Mouse (Mus musculus) spleen, adult 2 months (tissue): ENCODE measurements around the gene Rnase4. TPM values are rescaled to one million over a fixed set of nuclear protein-coding genes. Genes with fewer than 3 reads are reported as not detected.

Experiments used
- DNase-seq, 2 experiments: peaks; one replicate each; pipeline versions ENCODE4 v3.0.0 to v3.0.0-alpha.2; 2012 to 2021; ENCODE audit warnings: low spot score in 2 of 2, low read depth in 1 of 2
- H3K27ac ChIP-seq: fragments of 200-500 bp; 2 replicates; pipeline ENCODE4 v1.5.1; 2012; ENCODE audit warnings: low read length, inconsistent platforms; ENCODE audit not compliant: insufficient read depth
- H3K27me3 ChIP-seq: fragments of 200-500 bp; 2 replicates; pipeline ENCODE4 v1.6.1; 2012; ENCODE audit warnings: mild to moderate bottlenecking, moderate library complexity, low read length, inconsistent platforms; ENCODE audit not compliant: control insufficient read depth, insufficient read depth
- H3K36me3 ChIP-seq: fragments of 200-500 bp; 2 replicates; pipeline ENCODE4 v1.6.1; 2012; ENCODE audit warnings: mild to moderate bottlenecking, low read length, inconsistent platforms; ENCODE audit not compliant: control insufficient read depth, insufficient read depth
- H3K4me1 ChIP-seq: fragments of 200-500 bp; 2 replicates; pipeline ENCODE4 v1.6.1; 2011; ENCODE audit warnings: inconsistent platforms; ENCODE audit not compliant: control insufficient read depth, insufficient read depth, insufficient read length
- H3K4me3 ChIP-seq: fragments of 200-500 bp; 2 replicates; pipeline ENCODE4 v1.5.1; 2011; ENCODE audit warnings: mild to moderate bottlenecking, inconsistent platforms; ENCODE audit not compliant: insufficient read depth, insufficient read length; ENCODE audit errors: extremely low read depth
- CTCF ChIP-seq: fragments of 200-500 bp; IDR thresholded peaks from 2 replicates; pipeline ENCODE4 v1.5.1; 2011; ENCODE audit warnings: mild to moderate bottlenecking, inconsistent platforms; ENCODE audit not compliant: insufficient read depth, insufficient read length, insufficient replicate concordance; ENCODE audit errors: extremely low read depth
- POLR2A ChIP-seq: fragments of 200-500 bp; IDR thresholded peaks from 2 replicates; pipeline ENCODE4 v1.6.1; 2011; ENCODE audit warnings: low read depth, low read length, inconsistent platforms
- WGBS: fragments of 180-500 bp; shearing (Covaris S2); methylation state at CpG from one replicate; pipeline ENCODE4 v1.1.7; 2018; 5-methylcytosine and 5-hydroxymethylcytosine counted together
- polyA plus RNA-seq: library from polyadenylated mRNA; depleted of rRNA; stranded (reverse); fragments of >200 nt; gene quantifications from 2 replicates; pipeline ENCODE4 v1.2.3, GENCODE M21; 2012

The Rnase4 gene
- polyA plus RNA-seq, 1 experiment: 18.2 TPM

DNA sequence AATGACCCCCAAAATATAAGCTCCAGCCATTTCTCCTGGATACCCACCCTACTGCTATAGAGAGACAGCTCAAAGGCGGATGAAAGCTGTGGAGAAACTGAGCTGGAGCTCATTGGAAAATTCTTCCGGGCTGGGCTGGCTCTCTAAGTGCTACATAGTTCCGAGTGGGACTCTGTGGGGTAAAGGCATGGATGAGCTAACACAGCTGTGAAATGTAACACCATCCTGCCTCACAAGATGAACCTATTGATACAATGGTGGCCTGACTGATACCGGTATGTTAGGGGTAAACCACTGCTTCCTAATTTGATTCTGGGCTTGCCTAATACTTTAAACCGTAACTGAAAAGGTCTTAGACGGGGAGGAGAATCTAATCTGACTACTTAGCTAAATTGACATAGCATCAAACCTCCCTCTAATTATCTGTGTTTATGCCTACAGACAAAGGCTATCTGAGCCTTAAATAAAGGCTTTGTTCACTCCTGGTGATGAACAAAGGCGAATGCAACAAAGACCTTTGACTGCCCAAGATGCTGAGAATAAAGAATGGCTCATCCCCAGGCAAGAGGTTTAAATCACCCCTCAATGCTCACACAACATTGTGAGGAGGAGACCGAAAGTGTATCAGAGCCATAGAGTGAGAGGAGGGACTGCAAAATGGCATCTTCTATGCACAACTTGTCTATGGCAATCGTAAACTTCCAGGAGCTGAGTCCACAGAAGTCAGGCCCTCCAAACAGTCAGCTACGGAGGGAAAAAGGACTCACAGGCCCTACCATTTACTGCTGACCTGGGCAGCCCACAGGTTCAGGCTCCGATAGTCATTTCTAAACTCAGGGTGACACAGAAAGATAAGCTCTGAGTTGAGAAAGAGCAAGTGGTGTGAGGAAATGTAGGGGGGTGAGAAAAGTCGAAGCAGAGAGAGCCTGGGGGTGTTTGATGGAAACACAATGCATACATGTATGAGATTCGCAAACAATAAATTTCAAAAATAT is 36.3 kb upstream of the Rnase4 start:
- H3K4me3 ChIP-seq: no peak overlapping the region
- no peaks in the 10 kb centered on the region for H3K36me3 ChIP-seq
- TF ChIP-seq CTCF (no peak), POLR2A (no peak)
- no peak overlapping the region for H3K27ac ChIP-seq
- peaks cover 3% of the 10 kb centered on the region; the same call in 1 of the 2 replicates for H3K4me1 ChIP-seq
- no peaks in the 10 kb centered on the region for H3K27me3 ChIP-seq
- DNase-seq: no peak
- 84% methylated on average over 13 of the region's 13 CpGs for WGBS

DNA sequence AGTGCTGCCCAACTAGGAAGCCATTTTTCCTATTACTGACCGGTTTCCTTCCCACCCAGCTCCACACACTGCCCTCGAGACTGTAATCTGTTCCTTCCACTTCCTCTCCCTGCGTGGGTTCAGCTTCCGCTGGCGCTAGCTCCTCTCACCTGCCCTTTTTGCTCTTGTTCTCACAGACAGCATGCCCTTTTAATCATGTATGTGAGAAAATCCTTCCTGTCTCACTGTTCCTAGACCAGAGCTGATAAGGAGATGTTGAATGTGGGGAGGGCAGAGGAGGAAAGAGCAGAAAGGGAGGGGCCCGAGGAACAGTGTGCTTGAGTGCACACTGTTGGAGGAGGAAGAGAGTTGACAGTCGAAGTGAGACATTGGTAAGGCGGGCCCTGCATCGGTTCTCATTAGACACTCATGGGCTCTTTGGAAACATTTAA is 33.5 kb upstream of the Rnase4 start, which contains the start of gene Rnase12:
Gene Rnase12 (minus strand): TSS at position 261 of the 431 bp plus-strand sequence.
- H3K27me3 ChIP-seq: no peaks in the 10 kb centered on the region
- peak in 1 of 2 experiments; percentile 22 for DNase-seq
- H3K27ac ChIP-seq: no peak within 1 kb of the TSS
- H3K4me3 ChIP-seq: peak within 1 kb of the TSS; percentile 40; the same call in 1 of the 2 replicates
- TF ChIP-seq POLR2A: no peak
- TF ChIP-seq CTCF: no peak
- 11% methylated on average over 9 of the region's 9 CpGs for WGBS
- H3K4me1 ChIP-seq: peaks cover 3% of the 10 kb centered on the region; the same call in 1 of the 2 replicates
- no peaks in the 10 kb centered on the region for H3K36me3 ChIP-seq

DNA sequence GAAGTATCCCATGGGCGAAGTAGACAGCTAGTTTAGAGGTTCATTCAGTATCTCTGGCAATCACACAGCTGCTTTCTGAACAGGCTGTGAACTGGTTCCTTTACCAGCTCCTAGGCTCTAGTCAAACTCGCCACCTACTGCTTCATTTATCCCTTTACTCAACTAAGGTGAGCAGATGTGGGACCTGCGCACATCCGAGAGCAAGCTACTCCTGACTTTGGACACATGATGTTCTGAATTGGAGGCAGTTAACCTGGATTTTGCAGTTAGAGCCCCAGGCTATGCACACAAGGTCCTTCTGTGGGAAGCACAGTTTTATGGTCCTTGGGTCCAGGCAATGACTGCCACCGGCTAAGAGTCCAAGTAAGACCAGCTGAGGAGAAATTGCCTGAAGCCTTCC is 30.1 kb upstream of the Rnase4 start:
- Histone ChIP-seq H3K27ac (no peak overlapping the region), H3K36me3 (no peaks in the 10 kb centered on the region), H3K4me1 (peaks cover 3% of the 10 kb centered on the region; the same call in 1 of the 2 replicates), H3K4me3 (no peak overlapping the region), H3K27me3 (no peaks in the 10 kb centered on the region)
- 93% methylated on average over 5 of the region's 5 CpGs for WGBS
- no peak for DNase-seq
- no peak for TF ChIP-seq CTCF
- TF ChIP-seq POLR2A: no peak

DNA sequence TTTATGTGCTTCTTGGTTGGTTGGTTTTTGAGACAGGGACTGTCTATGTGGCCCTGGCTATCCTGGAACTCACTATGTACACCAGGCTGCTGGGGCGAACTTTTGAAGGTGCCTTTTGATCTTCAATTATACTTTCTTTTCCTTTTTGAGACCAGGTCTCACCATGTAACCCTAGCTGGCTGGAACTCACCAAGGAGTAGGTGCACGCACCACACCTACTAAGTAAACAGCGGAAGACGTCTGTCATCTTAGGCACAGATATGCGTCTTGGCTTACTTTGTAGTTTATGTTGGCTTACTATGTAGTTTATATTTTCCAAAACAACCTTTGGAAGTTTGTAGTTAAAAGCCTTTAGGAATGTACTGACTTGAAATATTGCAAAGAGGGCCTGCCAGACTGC is 21.9 kb upstream of the Rnase4 start:
- Histone ChIP-seq H3K4me1 (no peaks in the 10 kb centered on the region), H3K4me3 (no peak overlapping the region), H3K27ac (no peak overlapping the region), H3K27me3 (no peaks in the 10 kb centered on the region), H3K36me3 (no peaks in the 10 kb centered on the region)
- no peak for TF ChIP-seq CTCF
- TF ChIP-seq POLR2A: no peak
- 93% methylated on average over 5 of the region's 5 CpGs for WGBS
- DNase-seq: no peak

DNA sequence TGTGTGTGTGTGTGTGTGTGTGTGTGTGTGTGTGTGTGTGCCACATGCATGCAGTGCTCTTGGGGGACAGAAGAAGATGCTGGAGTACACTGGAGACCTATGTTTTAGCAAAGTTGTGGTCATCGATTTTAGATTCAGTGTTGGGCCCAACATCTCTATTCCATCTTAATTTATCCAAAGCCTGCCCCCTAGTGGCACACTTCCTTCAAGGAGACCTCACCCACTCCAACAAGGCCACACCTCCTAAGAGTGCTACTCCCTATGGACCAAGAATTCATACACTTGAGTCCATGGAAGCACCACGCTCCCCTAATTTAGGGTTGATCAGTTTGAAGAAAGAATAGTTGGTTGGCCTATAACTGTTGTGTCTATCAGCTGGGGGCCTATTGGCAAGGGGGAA is 21.3 kb upstream of the Rnase4 start:
- Histone ChIP-seq H3K36me3 (no peaks in the 10 kb centered on the region), H3K27me3 (no peaks in the 10 kb centered on the region), H3K4me1 (no peaks in the 10 kb centered on the region), H3K4me3 (no peak overlapping the region), H3K27ac (no peak overlapping the region)
- TF ChIP-seq CTCF (peak; percentile 0; the same call in 1 of the 2 replicates), POLR2A (no peak)
- 83% methylated on average over 2 of the region's 2 CpGs for WGBS
- DNase-seq: peak in 1 of 2 experiments; percentile 43

DNA sequence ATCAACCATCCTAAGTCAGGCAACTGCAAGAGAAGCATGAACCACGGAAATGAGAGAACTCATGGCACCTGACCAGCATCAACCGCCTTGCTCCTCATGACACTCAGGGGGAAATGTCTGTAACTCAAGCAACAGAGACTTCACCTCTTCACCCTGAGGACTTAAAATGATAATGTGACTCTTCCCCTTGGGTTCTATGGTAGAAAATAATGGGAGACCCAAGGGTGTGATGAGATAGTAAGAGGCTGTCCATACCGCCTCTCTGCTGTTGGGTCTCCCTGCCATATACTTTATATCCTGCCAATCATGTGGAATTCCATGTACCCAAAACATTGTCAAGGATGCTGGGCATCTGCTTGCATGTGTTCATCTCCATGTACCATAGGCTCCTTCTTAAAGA is 16.5 kb upstream of the Rnase4 start, which contains the start of gene Olfr750:
Gene Olfr750 (minus strand): TSS at position 101 of the 400 bp plus-strand sequence.
- 89% methylated on average over 3 of the region's 3 CpGs for WGBS
- TF ChIP-seq CTCF (no peak), POLR2A (no peak)

DNA sequence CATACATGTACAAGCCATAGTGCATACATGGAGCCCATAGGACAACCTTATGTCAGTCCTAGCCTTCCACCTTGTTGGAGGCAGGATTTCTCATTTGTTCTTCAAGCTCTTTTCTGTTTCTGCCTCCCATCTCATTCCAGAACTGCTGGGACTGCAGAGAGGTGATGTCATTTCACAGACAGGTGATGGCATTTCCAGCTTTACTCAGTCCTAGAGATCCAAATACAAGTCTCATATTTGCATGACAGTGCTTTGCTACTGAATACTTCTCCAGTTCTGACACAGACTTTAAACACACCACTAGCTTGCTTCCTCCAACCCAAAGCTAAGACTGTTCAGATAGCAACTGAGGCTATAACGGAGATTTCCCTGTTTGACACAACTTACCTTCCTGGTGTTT is 11.7 kb upstream of the Rnase4 start:
- no peaks in the 10 kb centered on the region for H3K27me3 ChIP-seq
- no peak for TF ChIP-seq CTCF
- no peak for TF ChIP-seq POLR2A
- H3K4me3 ChIP-seq: no peak overlapping the region
- H3K4me1 ChIP-seq: no peaks in the 10 kb centered on the region
- WGBS: 93% methylated on average over 1 of the region's 1 CpGs
- H3K36me3 ChIP-seq: no peaks in the 10 kb centered on the region
- no peak for DNase-seq
- H3K27ac ChIP-seq: no peak overlapping the region

More for the DNA sequence above, 16.5 kb upstream of the Rnase4 start, which contains the start of gene Olfr750:
- DNase-seq: no peak
- H3K27ac ChIP-seq: no peak within 1 kb of the TSS
- no peak within 1 kb of the TSS for H3K4me3 ChIP-seq
- H3K36me3 ChIP-seq: no peaks in the 10 kb centered on the region
- H3K27me3 ChIP-seq: no peaks in the 10 kb centered on the region
- H3K4me1 ChIP-seq: no peaks in the 10 kb centered on the region
